Mouse (Mus musculus) MEL (cell line): ENCODE data around the gene Mafb. TPM values are rescaled to one million over a fixed set of nuclear protein-coding genes. Genes with fewer than 3 reads are reported as not detected.

Experiments used
- DNase-seq: peaks from one replicate; pipeline ENCODE4 v3.0.0; 2011; ENCODE audit warnings: low read depth, low spot score
- H3K27ac ChIP-seq: 2 replicates; pipeline ENCODE4 v1.5.1; 2012; ENCODE audit warnings: low read depth, mild to moderate bottlenecking, control low read depth, low read length, moderate library complexity; ENCODE audit not compliant: control insufficient read depth
- H3K27me3 ChIP-seq, 2 experiments: fragments of 150-350 bp in 1 of 2; sonication (generic) in 1 of 2; 2 replicates each; pipeline ENCODE4 v1.6.1; 2012; ENCODE audit warnings: low read length in 2 of 2, mild to moderate bottlenecking in 2 of 2, improper control_type of control experiment in 1 of 2, moderate library complexity in 1 of 2; ENCODE audit not compliant: insufficient read depth in 2 of 2, control insufficient read depth in 1 of 2
- H3K36me3 ChIP-seq, 2 experiments: 2 replicates each; pipeline ENCODE4 v1.6.1; 2012 to 2014; ENCODE audit warnings: low read length in 2 of 2, improper control_type of control experiment in 1 of 2, inconsistent platforms in 1 of 2, mild to moderate bottlenecking in 1 of 2; ENCODE audit not compliant: insufficient read depth in 2 of 2, control insufficient read depth in 1 of 2
- H3K4me1 ChIP-seq, 2 experiments: fragments of 150-350 bp in 1 of 2; sonication (generic) in 1 of 2; 2 replicates each; pipeline ENCODE4 v1.6.1; 2012; ENCODE audit warnings: low read length in 2 of 2, improper control_type of control experiment in 1 of 2, mild to moderate bottlenecking in 1 of 2; ENCODE audit not compliant: insufficient read depth in 2 of 2, control insufficient read depth in 1 of 2
- H3K4me3 ChIP-seq, 2 experiments: fragments of 150-350 bp in 1 of 2; sonication (generic) in 1 of 2; 2 replicates each; pipeline ENCODE4 v1.5.1; 2012; ENCODE audit warnings: low read depth in 2 of 2, low read length in 2 of 2, mild to moderate bottlenecking in 2 of 2, moderate library complexity in 2 of 2, control low read depth in 1 of 2, improper control_type of control experiment in 1 of 2; ENCODE audit not compliant: control insufficient read depth in 1 of 2, insufficient read depth in 1 of 2
- H3K79me2 ChIP-seq: 2 replicates; pipeline ENCODE4 v1.6.1; 2012; ENCODE audit warnings: mild to moderate bottlenecking, low read length, moderate library complexity; ENCODE audit not compliant: control insufficient read depth, poor library complexity, insufficient read depth
- H3K9ac ChIP-seq: 2 replicates; pipeline ENCODE4 v1.6.1; 2012; ENCODE audit warnings: low read depth, mild to moderate bottlenecking, control low read depth, low read length, moderate library complexity; ENCODE audit not compliant: control insufficient read depth, poor library complexity, severe bottlenecking
- H3K9me3 ChIP-seq: fragments of 150-350 bp; sonication (generic); replicated peaks from 2 replicates; pipeline ENCODE4 v1.6.1; 2012; ENCODE audit warnings: mild to moderate bottlenecking, low read length, improper control_type of control experiment, moderate library complexity; ENCODE audit not compliant: insufficient read depth
- BHLHE40 ChIP-seq: IDR thresholded peaks from 2 replicates; pipeline ENCODE4 v1.6.1; 2012; ENCODE audit warnings: low read depth, mild to moderate bottlenecking, inconsistent platforms, low read length, improper control_type of control experiment, borderline replicate concordance
- CHD1 ChIP-seq: IDR thresholded peaks from 2 replicates; pipeline ENCODE4 v1.6.1; 2012; ENCODE audit warnings: low read depth, mild to moderate bottlenecking, inconsistent platforms, low read length, improper control_type of control experiment
- ELF1 ChIP-seq: IDR thresholded peaks from 2 replicates; pipeline ENCODE4 v1.6.1; 2014; ENCODE audit warnings: low read depth, mild to moderate bottlenecking, inconsistent platforms, low read length, improper control_type of control experiment, moderate library complexity
- ETS1 ChIP-seq: IDR thresholded peaks from 2 replicates; pipeline ENCODE4 v1.6.1; 2012; ENCODE audit warnings: low read depth, mild to moderate bottlenecking, inconsistent platforms, low read length, improper control_type of control experiment, moderate library complexity
- JUND ChIP-seq: IDR thresholded peaks from 2 replicates; pipeline ENCODE4 v1.6.1; 2011; ENCODE audit warnings: low read depth, mild to moderate bottlenecking, improper control_type of control experiment, low read length
- KAT2A ChIP-seq: conservative IDR thresholded peaks from 2 replicates; pipeline ENCODE4 v1.6.1; 2012; ENCODE audit warnings: low read depth, low read length, improper control_type of control experiment, inconsistent platforms
- MAX ChIP-seq: IDR thresholded peaks from 2 replicates; pipeline ENCODE4 v1.6.1; 2011; ENCODE audit warnings: low read length, improper control_type of control experiment
- MAZ ChIP-seq: IDR thresholded peaks from 2 replicates; pipeline ENCODE4 v1.6.1; 2012; ENCODE audit warnings: low read depth, mild to moderate bottlenecking, inconsistent platforms, low read length, improper control_type of control experiment
- MEF2A ChIP-seq: IDR thresholded peaks from 2 replicates; pipeline ENCODE4 v1.6.1; 2014; ENCODE audit warnings: low read depth, mild to moderate bottlenecking, inconsistent platforms, low read length, improper control_type of control experiment; ENCODE audit not compliant: poor library complexity, insufficient replicate concordance, severe bottlenecking; ENCODE audit errors: extremely low read depth
- MXI1 ChIP-seq: IDR thresholded peaks from 2 replicates; pipeline ENCODE4 v1.6.1; 2011; ENCODE audit warnings: mild to moderate bottlenecking, low read depth, low read length, improper control_type of control experiment
- POLR2AphosphoS2 ChIP-seq: IDR thresholded peaks from 2 replicates; pipeline ENCODE4 v1.6.1; 2011; ENCODE audit warnings: low read length, improper control_type of control experiment
- SIN3A ChIP-seq: IDR thresholded peaks from 2 replicates; pipeline ENCODE4 v1.6.1; 2012; ENCODE audit warnings: low read length, improper control_type of control experiment, inconsistent platforms
- SMC3 ChIP-seq: IDR thresholded peaks from 2 replicates; pipeline ENCODE4 v1.6.1; 2011; ENCODE audit warnings: low read depth, low read length, improper control_type of control experiment
- USF2 ChIP-seq, 2 experiments: IDR thresholded peaks; 2 replicates each; pipeline ENCODE4 v1.6.1; 2011 to 2012; ENCODE audit warnings: improper control_type of control experiment in 2 of 2, low read length in 2 of 2, borderline replicate concordance in 1 of 2, inconsistent platforms in 1 of 2, low read depth in 1 of 2, mild to moderate bottlenecking in 1 of 2; ENCODE audit not compliant: insufficient read depth in 1 of 2
- ZC3H11A ChIP-seq: IDR thresholded peaks from 2 replicates; pipeline ENCODE4 v1.6.1; 2012; ENCODE audit warnings: low read depth, mild to moderate bottlenecking, inconsistent platforms, low read length, improper control_type of control experiment
- ZMIZ1 ChIP-seq: IDR thresholded peaks from 2 replicates; pipeline ENCODE4 v1.6.1; 2012; ENCODE audit warnings: low read depth, mild to moderate bottlenecking, inconsistent platforms, low read length, improper control_type of control experiment, moderate library complexity
- ZNF384 ChIP-seq: IDR thresholded peaks from 2 replicates; pipeline ENCODE4 v1.6.1; 2012; ENCODE audit warnings: low read depth, mild to moderate bottlenecking, inconsistent platforms, low read length, improper control_type of control experiment
- polyA plus RNA-seq, 2 experiments: library from polyadenylated mRNA; stranded (reverse) in 1 of 2; unstranded in 1 of 2; fragments of >175 nt in 1 of 2; fragments of >200 nt in 1 of 2; gene quantifications; 2 replicates each; pipeline versions ENCODE4 v1.2.1 to v1.2.4; 2012; ENCODE audit warnings: low replicate concordance in 2 of 2, low read depth in 1 of 2; ENCODE audit not compliant: insufficient read length in 2 of 2, insufficient read depth in 1 of 2, missing spikeins in 1 of 2
- total RNA-seq: library from RNA; depleted of rRNA; stranded (reverse); fragments of 300-350 nt; gene quantifications from 2 replicates; pipeline ENCODE4 v1.2.3, GENCODE M21; 2012

Mafb gene
- total and polyA plus RNA-seq, 3 experiments = not detected

DNA sequence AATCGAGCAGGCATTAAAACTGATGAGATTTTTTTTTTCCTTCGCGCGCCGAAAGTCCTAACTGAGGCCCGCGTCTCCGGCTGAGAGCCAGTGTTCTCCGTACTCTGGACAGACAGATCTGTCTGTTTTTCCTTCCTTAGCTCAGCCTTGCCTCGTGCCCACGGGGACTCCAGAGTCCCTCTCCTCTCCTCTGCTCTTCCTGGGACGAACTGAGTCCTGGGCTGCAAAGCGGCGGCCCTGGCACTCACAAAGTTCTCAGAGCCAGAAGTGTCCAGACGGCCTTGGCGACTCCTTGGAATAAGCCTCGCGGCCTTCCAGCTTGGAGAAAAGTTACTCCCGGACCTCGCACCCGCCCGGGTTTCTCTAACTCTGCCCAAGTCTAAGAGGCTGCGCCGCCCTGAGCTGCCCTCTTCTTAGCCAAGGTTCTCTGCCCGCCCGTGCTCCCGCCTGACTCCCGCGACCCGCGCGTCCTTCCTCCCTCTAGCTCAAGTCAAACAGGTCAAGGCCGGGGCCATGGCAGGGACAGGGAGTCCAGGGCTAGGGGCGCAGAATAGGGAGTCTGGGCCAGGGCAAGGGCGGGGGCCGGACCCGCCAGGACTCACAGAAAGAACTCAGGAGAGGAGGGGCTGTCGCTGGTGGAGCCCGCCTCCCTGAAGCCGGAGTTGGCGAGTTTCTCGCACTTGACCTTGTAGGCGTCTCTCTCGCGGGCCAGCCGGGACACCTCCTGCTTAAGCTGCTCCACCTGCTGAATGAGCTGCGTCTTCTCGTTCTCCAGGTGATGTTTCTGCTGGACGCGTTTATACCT lies 1.6 kb downstream of the Mafb start (continued):
- no peak for TF ChIP-seq ZNF384
- TF ChIP-seq MXI1 = no peak
- TF ChIP-seq ZC3H11A = no peak
- TF ChIP-seq CHD1 = no peak
- no peak for TF ChIP-seq ELF1

DNA sequence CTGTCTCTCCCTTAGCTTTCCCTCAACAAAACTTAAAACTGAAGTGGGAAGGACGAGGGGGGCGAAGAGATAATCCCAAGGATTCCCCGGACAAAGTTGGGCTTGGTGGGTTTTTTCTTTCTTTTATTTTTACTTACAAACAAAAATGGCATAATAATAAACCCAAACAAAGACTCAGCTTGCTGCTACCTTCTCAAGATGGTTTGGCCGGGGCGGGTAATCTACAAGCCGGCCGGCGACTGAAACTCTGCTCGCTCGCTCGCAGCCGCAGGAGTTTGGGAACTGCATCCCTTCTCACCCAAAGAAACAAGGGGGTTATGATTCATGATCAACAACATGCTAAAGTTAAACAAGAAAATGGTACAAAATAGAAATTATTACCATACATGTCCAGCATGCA lies 2.2 kb downstream of the Mafb start:
- H3K9ac ChIP-seq = no peak overlapping the region
- TF ChIP-seq SMC3 = no peak
- TF ChIP-seq, all 39 proteins: peak for 0
- no peak overlapping the region for H3K27ac ChIP-seq
- no peaks in the 10 kb centered on the region for H3K79me2 ChIP-seq
- no peaks in the 10 kb centered on the region for H3K27me3 ChIP-seq
- H3K4me1 ChIP-seq = no peaks in the 10 kb centered on the region
- H3K9me3 ChIP-seq = no peaks in the 10 kb centered on the region
- H3K36me3 ChIP-seq = no peaks in the 10 kb centered on the region
- H3K4me3 ChIP-seq = no peak overlapping the region
- DNase-seq = no peak

DNA sequence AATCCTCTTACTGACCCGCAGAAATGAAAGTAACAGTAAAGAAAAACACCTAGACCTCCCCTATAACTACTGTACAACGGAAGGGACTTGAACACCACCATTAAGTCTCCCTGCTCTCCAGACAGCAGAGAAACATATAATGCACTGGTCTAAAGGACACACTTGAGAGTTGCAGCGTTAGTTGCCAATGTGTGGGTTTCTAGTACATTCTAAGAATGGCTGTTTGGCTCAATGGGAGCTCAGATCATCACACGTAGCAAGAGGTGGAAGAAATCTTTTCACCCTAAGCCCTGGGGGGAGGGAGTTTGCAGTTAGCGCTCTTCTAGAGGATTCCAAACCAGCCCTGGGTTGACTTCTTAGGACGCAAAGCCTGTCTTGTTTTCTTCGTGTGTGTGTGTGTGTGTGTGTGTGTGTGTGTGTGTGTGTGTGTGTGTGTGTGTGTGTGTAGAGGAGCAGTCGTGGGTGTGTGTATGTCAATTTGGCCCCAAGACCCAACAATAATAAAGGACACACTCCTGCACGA lies 2.7 kb downstream of the Mafb start:
- no peaks in the 10 kb centered on the region for H3K27me3 ChIP-seq
- no peaks in the 10 kb centered on the region for H3K36me3 ChIP-seq
- TF ChIP-seq MEF2A (no peak), BHLHE40 (no peak), POLR2AphosphoS2 (no peak), ETS1 (no peak), MAX (no peak), MAZ (no peak), KAT2A (no peak), JUND (no peak), ZMIZ1 (no peak), ZC3H11A (no peak), SMC3 (no peak), SIN3A (no peak), USF2 (IDR thresholded peaks at IDR 0.05; ENCODE audit: borderline replicate concordance in 1 of 2, insufficient read depth in 1 of 2, low read depth in 1 of 2, low read length in 2 of 2) (no peak)
- no peaks in the 10 kb centered on the region for H3K9me3 ChIP-seq
- H3K4me3 ChIP-seq = no peak overlapping the region
- no peaks in the 10 kb centered on the region for H3K4me1 ChIP-seq
- no peaks in the 10 kb centered on the region for H3K79me2 ChIP-seq
- no peak overlapping the region for H3K27ac ChIP-seq
- no peak for DNase-seq
- H3K9ac ChIP-seq = no peak overlapping the region
